Mouse (Mus musculus): Measurements from ENCODE around the gene Il2rb.

DNA sequence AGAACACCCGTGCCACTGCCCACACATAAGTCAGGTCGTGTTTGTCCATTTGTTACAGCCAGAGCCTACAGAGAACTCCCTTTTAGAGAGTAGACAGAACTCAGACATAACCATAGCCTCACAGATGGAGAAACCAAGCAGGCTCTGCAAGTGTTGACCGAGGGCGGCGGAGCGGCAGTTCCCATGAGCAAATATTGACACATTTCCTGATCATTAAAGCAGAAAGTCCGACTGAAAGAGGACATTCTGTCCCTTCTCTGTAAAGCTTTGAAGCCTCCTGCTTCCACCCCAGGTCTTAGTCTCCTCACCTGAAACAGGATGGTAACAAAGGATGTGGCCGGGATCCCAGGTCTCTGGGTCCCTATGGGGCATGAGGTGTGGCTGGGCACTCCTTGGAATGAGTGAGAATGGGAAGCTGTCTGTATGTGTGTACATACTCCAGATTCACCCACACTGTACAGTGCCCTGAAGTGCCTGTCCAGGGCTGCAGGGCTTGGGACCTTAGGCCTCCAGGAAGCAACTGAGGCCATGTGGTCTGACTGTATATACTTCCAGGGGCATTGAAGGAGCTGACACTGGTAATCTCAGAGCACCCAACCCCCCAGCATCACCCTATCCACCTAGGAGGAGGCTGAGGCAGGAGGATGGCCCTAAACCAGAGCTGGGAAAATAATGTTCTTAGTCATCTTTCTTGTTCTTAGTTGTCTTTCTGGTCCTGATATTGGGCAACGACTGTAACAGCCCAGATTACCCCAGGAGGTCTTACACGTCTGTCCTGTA, 37.7 kb upstream of the Il2rb start:
- TF ChIP-seq CTCF (IDR thresholded peaks at IDR 0.05; ENCODE audit: low read depth) (no peak), EP300 (IDR thresholded peaks at IDR 0.05; ENCODE audit: low read depth) (peak; percentile 70)

All from liver, postnatal 0 days (tissue).